Mouse (Mus musculus): Measurements from ENCODE around the gene Dazap2.

DNA sequence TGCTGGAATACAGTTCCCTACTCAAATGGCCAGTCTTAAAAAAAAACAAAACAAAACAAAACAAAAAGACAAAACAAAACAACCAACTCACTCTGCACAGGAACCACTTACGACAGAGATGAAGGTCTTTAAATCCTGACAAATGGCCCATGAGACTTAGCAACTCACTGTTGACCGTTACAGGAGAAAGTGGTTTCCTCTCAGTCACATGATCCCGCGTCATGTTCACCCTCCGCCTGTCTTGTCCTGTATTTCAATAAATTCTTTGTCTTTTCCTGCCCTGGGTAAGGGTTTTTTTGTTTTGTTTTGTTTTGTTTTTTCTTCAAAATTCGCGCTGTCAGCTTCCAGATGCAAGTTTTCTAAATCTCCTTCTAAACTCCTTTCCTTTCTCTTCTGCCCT is 3.2 kb upstream of the Dazap2 start:
- no peak for TF ChIP-seq CTCF (IDR thresholded peaks at IDR 0.05; ENCODE audit: low read depth)
- TF ChIP-seq EP300 (IDR thresholded peaks at IDR 0.05; ENCODE audit: low read depth) = no peak

All from heart, postnatal 0 days (tissue).